Mouse (Mus musculus): ENCODE measurements around the gene Ireb2. TPM values are rescaled to one million over a fixed set of nuclear protein-coding genes. Genes with fewer than 3 reads are reported as not detected.
"Not testable (repeated sequence)": the region's sequence is repeated elsewhere in the genome, so short reads cannot be mapped to it uniquely, and the experiment has no call there.

The Ireb2 gene
- polyA plus RNA-seq, 1 experiment from 2014 or later = 64.5 TPM

GRCm38 (mm10) chr9:54916401-54916800 is 52.8 kb downstream of the Ireb2 start:
- Histone ChIP-seq H3K9ac (no peak overlapping the region), H3K4me1 (peaks cover 6% of the 10 kb centered on the region; the same call in 1 of the 2 replicates), H3K4me3 (no peak overlapping the region), H3K27ac (no peak overlapping the region), H3K9me3 (no peaks in the 10 kb centered on the region), H3K36me3 (peaks cover 7% of the 10 kb centered on the region), H3K4me2 (replicated peaks) (peak overlapping the region; percentile 84), H3K27me3 (replicated peaks) (no peaks in the 10 kb centered on the region)
- peak; percentile 17; the same call in 1 of the 2 replicates for ATAC-seq (ENCODE audit: low FRiP score, low read depth)
- WGBS = 68% methylated on average over 8 of the region's 8 CpGs

DNA sequence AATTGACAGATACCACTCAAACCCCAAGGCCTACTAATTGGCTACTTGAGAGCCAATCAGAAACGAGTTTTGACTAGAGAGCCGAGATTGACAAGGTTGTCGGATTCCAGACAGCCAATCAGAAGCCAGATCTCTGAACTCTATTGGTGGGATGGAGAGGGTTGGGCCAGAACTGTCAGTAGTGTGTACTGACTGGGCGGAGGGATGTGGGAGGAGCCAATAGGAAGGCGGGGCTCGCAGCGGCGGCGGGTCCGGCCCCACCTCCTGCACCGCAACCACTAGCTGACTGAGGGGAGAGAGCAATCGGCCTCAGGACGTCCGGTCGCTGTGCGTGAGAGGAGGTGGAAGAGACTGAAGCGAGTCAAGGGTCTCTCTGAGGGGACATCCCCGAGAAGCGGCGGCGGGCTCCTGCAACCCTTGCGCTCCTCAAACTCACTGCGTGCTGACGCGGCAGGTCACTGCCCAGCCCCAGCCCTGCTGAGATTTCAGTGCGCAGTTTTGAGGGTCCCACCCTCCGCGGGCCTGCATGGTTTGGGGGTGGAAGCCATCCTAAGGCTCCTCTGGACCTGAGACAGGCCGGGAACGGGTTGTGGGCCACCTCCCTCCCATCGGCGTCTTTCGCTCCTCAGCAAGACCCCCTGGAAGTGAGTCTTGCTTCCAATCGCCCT is 53.6 kb downstream of the Ireb2 start, which contains the start of gene Hykk:
Gene Hykk (plus strand): TSS at position 274 of the 668 bp plus-strand sequence.
- under 1% methylated on average over 34 of the region's 34 CpGs for WGBS
- Histone ChIP-seq H3K27me3 (replicated peaks) (no peaks in the 10 kb centered on the region), H3K9ac (peak within 1 kb of the TSS; percentile 56), H3K4me3 (peak within 1 kb of the TSS; percentile 56), H3K27ac (no peak within 1 kb of the TSS), H3K9me3 (no peaks in the 10 kb centered on the region), H3K4me2 (replicated peaks) (peak within 1 kb of the TSS; percentile 84), H3K4me1 (peaks cover 6% of the 10 kb centered on the region; the same call in 1 of the 2 replicates), H3K36me3 (peaks cover under 1% of the 10 kb centered on the region; the same call in 1 of the 2 replicates)
- peak; percentile 99 for ATAC-seq (ENCODE audit: low FRiP score, low read depth)

DNA sequence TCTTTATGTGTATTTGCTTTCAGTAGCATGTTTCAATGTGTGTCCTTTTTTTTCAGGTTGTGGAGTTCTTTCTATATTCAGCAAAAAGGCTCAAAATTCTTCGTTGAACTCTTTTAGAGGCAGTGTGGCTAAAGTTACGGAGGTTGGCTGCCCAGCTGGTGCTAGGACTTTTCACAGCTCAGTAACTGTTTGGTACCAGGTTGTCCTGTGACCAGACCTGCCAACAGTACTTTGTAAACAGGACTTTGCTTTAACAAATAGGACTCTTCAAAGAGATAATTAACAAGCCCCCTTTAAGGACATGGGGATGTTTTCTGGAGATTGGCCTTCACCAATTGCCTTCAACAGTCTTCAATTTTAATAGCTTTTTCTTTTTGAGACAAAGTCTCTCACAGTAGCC is 54.6 kb downstream of the Ireb2 start:
- ATAC-seq (ENCODE audit: low FRiP score, low read depth) = no peak
- Histone ChIP-seq H3K9me3 (no peaks in the 10 kb centered on the region), H3K4me2 (replicated peaks) (peak overlapping the region; percentile 84; the same call in 1 of the 2 replicates), H3K4me1 (peaks cover 6% of the 10 kb centered on the region; the same call in 1 of the 2 replicates), H3K27ac (no peak overlapping the region), H3K27me3 (replicated peaks) (no peaks in the 10 kb centered on the region), H3K9ac (no peak overlapping the region), H3K4me3 (no peak overlapping the region), H3K36me3 (peaks cover 8% of the 10 kb centered on the region)
- 79% methylated on average over 2 of the region's 2 CpGs for WGBS

GRCm38 (mm10) chr9:54918781-54919180 is 55.2 kb downstream of the Ireb2 start:
- ATAC-seq (ENCODE audit: low FRiP score, low read depth) = no peak
- WGBS = 94% methylated on average over 5 of the region's 5 CpGs
- H3K9me3 ChIP-seq = no peaks in the 10 kb centered on the region
- no peak overlapping the region for H3K9ac ChIP-seq
- H3K27ac ChIP-seq = no peak overlapping the region
- H3K4me3 ChIP-seq = no peak overlapping the region
- peaks cover 6% of the 10 kb centered on the region; the same call in 1 of the 2 replicates for H3K4me1 ChIP-seq
- peaks cover 8% of the 10 kb centered on the region for H3K36me3 ChIP-seq
- no peak overlapping the region for H3K4me2 ChIP-seq (replicated peaks)
- no peaks in the 10 kb centered on the region for H3K27me3 ChIP-seq (replicated peaks)

- no peaks in the 10 kb centered on the region for H3K27me3 ChIP-seq (replicated peaks)
- H3K9me3 ChIP-seq = no peaks in the 10 kb centered on the region
- no peak for ATAC-seq (ENCODE audit: low FRiP score, low read depth)
- H3K4me3 ChIP-seq = no peak overlapping the region
- H3K4me2 ChIP-seq (replicated peaks) = no peak overlapping the region
- no peak overlapping the region for H3K27ac ChIP-seq
- WGBS = 59% methylated on average over 4 of the region's 4 CpGs
- peaks cover 6% of the 10 kb centered on the region; the same call in 1 of the 2 replicates for H3K4me1 ChIP-seq
- peaks cover 8% of the 10 kb centered on the region for H3K36me3 ChIP-seq
- H3K9ac ChIP-seq = no peak overlapping the region
Measured at GRCm38 (mm10) chr9:54919946-54920345, 56.4 kb downstream of the Ireb2 start.

- Histone ChIP-seq H3K9ac (no peak overlapping the region), H3K27ac (no peak overlapping the region), H3K4me2 (replicated peaks) (no peak overlapping the region), H3K9me3 (no peaks in the 10 kb centered on the region), H3K4me3 (no peak overlapping the region), H3K27me3 (replicated peaks) (no peaks in the 10 kb centered on the region), H3K4me1 (no peaks in the 10 kb centered on the region), H3K36me3 (no peaks in the 10 kb centered on the region)
- 94% methylated on average over 1 of the region's 1 CpGs for WGBS
- no peak for ATAC-seq (ENCODE audit: low FRiP score, low read depth)
Measured at GRCm38 (mm10) chr9:54930741-54931140, 67.2 kb downstream of the Ireb2 start.

DNA sequence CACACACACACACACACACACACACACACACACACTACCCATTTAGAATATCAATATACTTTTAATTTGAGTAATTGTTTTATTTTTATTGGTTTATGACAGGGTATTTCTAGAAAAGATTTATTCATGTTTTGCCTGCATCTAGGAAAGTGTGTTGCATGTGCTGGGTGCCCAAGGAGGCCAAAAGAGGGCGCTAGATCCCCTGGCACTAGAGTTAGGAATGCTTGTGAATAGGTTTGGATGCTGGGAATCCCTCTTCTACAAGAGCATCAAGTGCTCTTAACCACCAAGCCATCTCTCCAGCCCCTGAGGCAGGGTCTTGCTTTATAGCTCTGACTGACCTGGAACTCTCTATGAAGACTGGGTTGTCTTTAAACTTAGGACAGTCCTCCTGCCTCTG is 68.2 kb downstream of the Ireb2 start:
- Histone ChIP-seq H3K36me3 (no peaks in the 10 kb centered on the region), H3K27me3 (replicated peaks) (no peaks in the 10 kb centered on the region), H3K4me1 (no peaks in the 10 kb centered on the region), H3K4me2 (replicated peaks) (no peak overlapping the region), H3K27ac (no peak overlapping the region), H3K4me3 (no peak overlapping the region), H3K9me3 (no peaks in the 10 kb centered on the region), H3K9ac (no peak overlapping the region)
- 0% methylated on average over 1 of the region's 1 CpGs for WGBS
- ATAC-seq (ENCODE audit: low FRiP score, low read depth) = no peak

DNA sequence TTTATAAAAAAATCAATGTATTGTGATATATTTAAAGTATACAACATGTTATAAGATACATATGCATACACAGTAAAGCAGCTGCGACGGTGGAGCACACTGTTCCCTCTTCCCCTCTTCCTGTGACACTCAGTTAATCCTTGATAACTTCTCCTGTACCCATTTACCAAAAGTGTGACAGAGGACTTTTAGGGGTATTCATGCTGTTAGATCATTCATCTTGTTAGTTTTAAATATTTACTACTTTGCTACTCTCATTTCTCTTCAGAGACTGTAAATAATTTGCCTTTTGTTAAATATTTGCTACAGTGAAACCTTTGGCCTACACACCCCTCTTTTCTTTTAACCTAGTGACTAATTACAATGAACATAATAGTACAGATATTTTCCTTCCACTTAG is 68.8 kb downstream of the Ireb2 start:
- no peak for ATAC-seq (ENCODE audit: low FRiP score, low read depth)
- Histone ChIP-seq H3K4me2 (replicated peaks) (no peak overlapping the region), H3K9me3 (no peaks in the 10 kb centered on the region), H3K27ac (no peak overlapping the region), H3K4me1 (no peaks in the 10 kb centered on the region), H3K9ac (no peak overlapping the region), H3K27me3 (replicated peaks) (no peaks in the 10 kb centered on the region), H3K4me3 (no peak overlapping the region), H3K36me3 (no peaks in the 10 kb centered on the region)
- 76% methylated on average over 2 of the region's 2 CpGs for WGBS

DNA sequence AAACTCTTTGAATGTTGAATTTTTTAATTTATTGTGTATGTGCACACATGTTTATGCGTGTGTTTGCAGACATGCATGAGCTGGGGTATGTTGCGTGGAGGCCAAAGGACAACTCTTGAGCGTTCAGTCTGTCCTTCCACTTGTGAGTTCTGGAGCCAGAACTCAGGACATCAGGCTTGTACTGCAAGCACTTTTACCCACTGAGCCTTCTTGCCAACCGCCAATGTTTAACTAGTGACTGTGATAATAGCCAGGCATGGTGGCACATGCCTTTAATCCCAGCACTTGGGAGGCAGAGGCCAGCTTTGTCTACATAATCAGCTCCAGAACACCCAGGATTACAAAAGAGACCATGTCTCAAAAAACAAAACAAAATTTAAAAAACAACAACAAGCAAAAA is 78.5 kb downstream of the Ireb2 start:
- H3K36me3 ChIP-seq = no peaks in the 10 kb centered on the region
- no peaks in the 10 kb centered on the region for H3K27me3 ChIP-seq (replicated peaks)
- H3K9ac ChIP-seq = no peak overlapping the region
- H3K9me3 ChIP-seq = no peaks in the 10 kb centered on the region
- H3K4me1 ChIP-seq = no peaks in the 10 kb centered on the region
- H3K4me2 ChIP-seq (replicated peaks) = no peak overlapping the region
- no peak overlapping the region for H3K27ac ChIP-seq
- no peak for ATAC-seq (ENCODE audit: low FRiP score, low read depth)
- WGBS = 95% methylated on average over 4 of the region's 4 CpGs
- H3K4me3 ChIP-seq = no peak overlapping the region

- no peak overlapping the region for H3K9ac ChIP-seq
- no peaks in the 10 kb centered on the region for H3K27me3 ChIP-seq (replicated peaks)
- no peak overlapping the region for H3K27ac ChIP-seq
- no peaks in the 10 kb centered on the region for H3K9me3 ChIP-seq
- no peak overlapping the region for H3K4me3 ChIP-seq
- 78% methylated on average over 2 of the region's 2 CpGs for WGBS
- no peak for ATAC-seq (ENCODE audit: low FRiP score, low read depth)
- H3K4me2 ChIP-seq (replicated peaks) = no peak overlapping the region
- no peaks in the 10 kb centered on the region for H3K4me1 ChIP-seq
- H3K36me3 ChIP-seq = no peaks in the 10 kb centered on the region
Measured at GRCm38 (mm10) chr9:54944467-54944866, 80.9 kb downstream of the Ireb2 start.

DNA sequence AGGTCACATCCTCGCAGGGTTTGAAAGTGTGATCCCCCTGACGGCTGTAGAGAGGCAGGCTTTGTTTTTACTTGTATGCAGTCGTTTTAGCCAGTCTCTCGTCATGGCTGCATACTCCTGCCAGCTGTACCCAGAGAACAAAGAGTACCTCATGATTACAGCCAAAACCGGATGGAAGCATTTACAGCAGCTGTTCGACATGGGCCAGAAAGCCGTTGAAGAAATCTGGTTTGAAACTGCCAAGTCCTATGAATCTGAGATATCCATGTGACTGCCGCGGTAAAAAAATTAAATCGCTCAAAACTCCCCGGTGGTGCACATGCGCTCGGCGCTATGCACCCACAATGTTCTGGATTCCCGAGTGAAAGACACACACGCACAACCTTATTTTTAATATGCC is 82.7 kb downstream of the Ireb2 start:
- 71% methylated on average over 16 of the region's 16 CpGs for WGBS
- H3K9ac ChIP-seq = no peak overlapping the region
- H3K4me3 ChIP-seq = no peak overlapping the region
- no peaks in the 10 kb centered on the region for H3K9me3 ChIP-seq
- peaks cover 2% of the 10 kb centered on the region for H3K4me1 ChIP-seq
- no peak overlapping the region for H3K4me2 ChIP-seq (replicated peaks)
- ATAC-seq (ENCODE audit: low FRiP score, low read depth) = no peak
- H3K27ac ChIP-seq = no peak overlapping the region
- no peaks in the 10 kb centered on the region for H3K36me3 ChIP-seq
- H3K27me3 ChIP-seq (replicated peaks) = no peaks in the 10 kb centered on the region

DNA sequence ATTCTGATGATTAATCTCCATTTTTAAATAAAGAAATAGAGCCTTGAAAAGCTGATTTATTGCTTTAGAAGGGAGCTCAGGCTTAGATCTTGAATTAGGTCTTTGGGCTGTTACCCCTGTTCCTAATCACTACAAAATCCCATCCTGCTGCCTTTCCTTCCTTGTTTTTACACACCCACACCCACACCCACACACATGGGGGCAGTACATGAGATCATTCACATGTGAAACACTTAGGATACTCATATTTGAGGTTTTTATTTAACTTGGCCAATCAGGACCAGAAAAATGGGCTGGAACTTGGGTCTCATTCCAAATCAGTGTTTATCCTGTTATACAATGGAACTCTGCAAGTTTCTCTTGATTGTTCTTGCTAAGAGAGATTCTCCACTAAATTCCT is 85.9 kb downstream of the Ireb2 start:
- Histone ChIP-seq H3K9me3 (no peaks in the 10 kb centered on the region), H3K4me3 (no peak overlapping the region), H3K36me3 (peaks cover 15% of the 10 kb centered on the region), H3K4me1 (peaks cover 11% of the 10 kb centered on the region), H3K4me2 (replicated peaks) (no peak overlapping the region), H3K27ac (no peak overlapping the region), H3K27me3 (replicated peaks) (no peaks in the 10 kb centered on the region), H3K9ac (no peak overlapping the region)
- no peak for ATAC-seq (ENCODE audit: low FRiP score, low read depth)

GRCm38 (mm10) chr9:54950162-54950561 is 86.6 kb downstream of the Ireb2 start:
- Histone ChIP-seq H3K36me3 (peaks cover 19% of the 10 kb centered on the region), H3K4me1 (peaks cover 11% of the 10 kb centered on the region), H3K9ac (peak overlapping the region; percentile 35; the same call in 1 of the 2 replicates), H3K4me3 (peak overlapping the region; percentile 76), H3K4me2 (replicated peaks) (peak overlapping the region; percentile 72)
- H3K27ac ChIP-seq; H3K27me3 ChIP-seq (replicated peaks); H3K9me3 ChIP-seq: not testable (repeated sequence)
- WGBS = 52% methylated on average over 8 of the region's 8 CpGs
- 0 out of 2 replicates have a peak, but pooled peaks have one; percentile 39 for ATAC-seq (ENCODE audit: low FRiP score, low read depth)

All from neural tube, embryonic 12.5 days (tissue).